Mouse (Mus musculus) erythroblast, embryonic 14.5 days (primary cell): ENCODE results near the gene Ankrd13c.

Experiments
- GATA1 ChIP-seq: IDR thresholded peaks from 2 replicates; pipeline ENCODE4 v1.6.1; 2012; ENCODE audit warnings: low read length, inconsistent platforms, mixed read lengths
- TAL1 ChIP-seq: IDR thresholded peaks from 3 replicates; pipeline ENCODE4 v1.6.1; 2012; ENCODE audit warnings: low read length, inconsistent platforms, mixed read lengths

- no peak for TF ChIP-seq TAL1
- no peak for TF ChIP-seq GATA1
Measured at GRCm38 (mm10) chr3:157921376-157921775, 25.7 kb upstream of the Ankrd13c start.
